Mouse (Mus musculus) erythroblast, embryonic 14.5 days (primary cell): ENCODE measurements around the gene Acsl5. TPM values are rescaled to one million over a fixed set of nuclear protein-coding genes. Genes with fewer than 3 reads are reported as not detected.

ENCODE experiments used
- H3K27me3 ChIP-seq: 2 replicates; pipeline ENCODE4 v1.6.1; 2012; ENCODE audit warnings: inconsistent platforms; ENCODE audit not compliant: control insufficient read depth
- H3K36me3 ChIP-seq: 2 replicates; pipeline ENCODE4 v1.6.1; 2012; ENCODE audit warnings: mild to moderate bottlenecking, inconsistent platforms; ENCODE audit not compliant: control insufficient read depth
- H3K4me1 ChIP-seq: 2 replicates; pipeline ENCODE4 v1.6.1; 2012; ENCODE audit warnings: inconsistent platforms; ENCODE audit not compliant: control insufficient read depth
- H3K4me3 ChIP-seq: replicated peaks from 2 replicates; pipeline ENCODE3; 2012; ENCODE audit warnings: moderate library complexity, mild to moderate bottlenecking, inconsistent platforms
- H3K9me3 ChIP-seq: 2 replicates; pipeline ENCODE4 v1.6.1; 2012; ENCODE audit warnings: low read length, inconsistent platforms, mixed read lengths; ENCODE audit not compliant: control insufficient read depth
- GATA1 ChIP-seq: IDR thresholded peaks from 2 replicates; pipeline ENCODE4 v1.6.1; 2012; ENCODE audit warnings: low read length, inconsistent platforms, mixed read lengths
- TAL1 ChIP-seq: IDR thresholded peaks from 3 replicates; pipeline ENCODE4 v1.6.1; 2012; ENCODE audit warnings: low read length, inconsistent platforms, mixed read lengths
- polyA plus RNA-seq: library from polyadenylated mRNA; stranded (reverse); fragments of >175 nt; gene quantifications from 2 replicates; pipeline ENCODE4 v1.2.3, GENCODE M21; 2012

The Acsl5 gene
- polyA plus RNA-seq, 1 experiment: 1.3 TPM

DNA sequence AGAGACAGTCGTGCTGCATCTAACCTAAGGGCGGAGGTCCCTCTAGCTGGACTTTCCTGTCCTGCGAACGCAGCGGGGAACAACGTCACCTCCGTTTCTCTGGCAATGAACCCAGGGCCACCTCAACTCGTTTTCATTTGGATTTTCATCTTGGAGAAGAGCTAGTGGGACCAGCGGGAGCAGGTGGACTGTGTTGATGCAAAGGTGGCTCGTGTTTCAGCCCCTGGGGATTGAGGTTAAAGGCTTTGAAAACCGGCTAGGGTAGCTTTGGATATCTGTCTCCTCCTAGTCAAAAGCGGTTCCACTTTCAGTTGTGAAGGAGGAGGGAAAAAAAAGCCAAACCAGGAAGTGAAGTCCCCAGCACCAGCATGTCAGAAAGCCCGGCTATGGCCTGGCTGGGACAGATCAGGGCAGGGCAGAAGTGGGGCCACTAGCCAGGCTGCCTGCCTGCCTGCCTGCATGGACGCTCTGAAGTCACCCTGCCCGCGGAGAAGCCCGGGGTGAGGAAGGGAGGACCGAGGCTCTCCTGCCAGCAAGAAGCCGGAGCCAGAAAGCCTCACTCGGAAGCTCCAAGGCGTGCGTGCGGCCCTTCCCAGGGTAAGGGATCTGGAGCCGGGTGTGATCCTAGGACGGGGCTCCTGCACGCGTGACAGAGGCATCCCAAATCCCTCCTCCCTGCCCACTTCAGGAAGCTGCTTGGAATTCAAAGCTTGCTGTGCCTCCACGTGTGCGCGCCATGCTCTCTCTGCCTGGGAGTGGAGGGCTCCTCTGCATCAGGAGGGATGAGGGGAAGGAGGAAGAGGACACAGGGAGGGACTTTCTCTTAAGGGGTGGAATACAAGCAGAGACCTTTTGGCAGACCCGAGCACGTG lies 2.1 kb downstream of the Acsl5 start:
- Histone ChIP-seq H3K36me3 (peaks cover 24% of the 10 kb centered on the region), H3K9me3 (no peaks in the 10 kb centered on the region), H3K4me3 (peak overlapping the region; percentile 68), H3K27me3 (no peaks in the 10 kb centered on the region), H3K4me1 (peaks cover 83% of the 10 kb centered on the region)
- no peak for TF ChIP-seq GATA1
- no peak for TF ChIP-seq TAL1

- H3K27me3 ChIP-seq: no peaks in the 10 kb centered on the region
- peaks cover 32% of the 10 kb centered on the region for H3K36me3 ChIP-seq
- peak overlapping the region; percentile 68 for H3K4me3 ChIP-seq
- no peaks in the 10 kb centered on the region for H3K9me3 ChIP-seq
- peaks cover 84% of the 10 kb centered on the region for H3K4me1 ChIP-seq
- TF ChIP-seq TAL1: no peak
- no peak for TF ChIP-seq GATA1
Measured at GRCm38 (mm10) chr19:55254513-55255016, 2.8 kb downstream of the Acsl5 start.

GRCm38 (mm10) chr19:55256156-55256555 lies 4.4 kb downstream of the Acsl5 start:
- peaks cover 87% of the 10 kb centered on the region for H3K4me1 ChIP-seq
- H3K4me3 ChIP-seq: no peak overlapping the region
- H3K36me3 ChIP-seq: peaks cover 36% of the 10 kb centered on the region
- no peaks in the 10 kb centered on the region for H3K27me3 ChIP-seq
- no peak for TF ChIP-seq TAL1
- no peak for TF ChIP-seq GATA1
- no peaks in the 10 kb centered on the region for H3K9me3 ChIP-seq

- Histone ChIP-seq H3K9me3 (no peaks in the 10 kb centered on the region), H3K27me3 (no peaks in the 10 kb centered on the region), H3K36me3 (peaks cover 49% of the 10 kb centered on the region), H3K4me1 (peaks cover 85% of the 10 kb centered on the region), H3K4me3 (no peak overlapping the region)
- no peak for TF ChIP-seq GATA1
- TF ChIP-seq TAL1: no peak
Measured at GRCm38 (mm10) chr19:55257656-55258375, 6.1 kb downstream of the Acsl5 start.

DNA sequence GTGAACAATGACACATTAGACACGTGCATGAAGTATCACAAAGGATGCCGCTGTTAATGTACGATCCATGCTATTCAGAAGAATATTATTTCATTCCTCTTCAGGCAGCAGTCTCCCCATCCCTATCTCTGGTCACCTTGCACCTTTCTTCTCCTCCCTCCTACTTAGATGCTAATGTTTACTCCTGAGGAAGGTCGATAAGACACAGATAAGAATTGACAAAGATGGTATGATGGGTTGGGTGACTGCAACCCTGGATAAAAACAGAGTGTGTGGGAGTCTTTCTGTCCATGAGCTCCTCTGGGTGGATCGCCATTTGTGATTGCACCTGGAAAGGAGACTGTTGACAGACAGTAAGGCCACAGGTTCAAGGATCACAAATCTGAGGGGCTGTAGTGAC lies 6.8 kb downstream of the Acsl5 start:
- TF ChIP-seq TAL1: no peak
- TF ChIP-seq GATA1: no peak
- Histone ChIP-seq H3K4me1 (peaks cover 78% of the 10 kb centered on the region), H3K36me3 (peaks cover 49% of the 10 kb centered on the region), H3K9me3 (no peaks in the 10 kb centered on the region), H3K27me3 (no peaks in the 10 kb centered on the region), H3K4me3 (no peak overlapping the region)

DNA sequence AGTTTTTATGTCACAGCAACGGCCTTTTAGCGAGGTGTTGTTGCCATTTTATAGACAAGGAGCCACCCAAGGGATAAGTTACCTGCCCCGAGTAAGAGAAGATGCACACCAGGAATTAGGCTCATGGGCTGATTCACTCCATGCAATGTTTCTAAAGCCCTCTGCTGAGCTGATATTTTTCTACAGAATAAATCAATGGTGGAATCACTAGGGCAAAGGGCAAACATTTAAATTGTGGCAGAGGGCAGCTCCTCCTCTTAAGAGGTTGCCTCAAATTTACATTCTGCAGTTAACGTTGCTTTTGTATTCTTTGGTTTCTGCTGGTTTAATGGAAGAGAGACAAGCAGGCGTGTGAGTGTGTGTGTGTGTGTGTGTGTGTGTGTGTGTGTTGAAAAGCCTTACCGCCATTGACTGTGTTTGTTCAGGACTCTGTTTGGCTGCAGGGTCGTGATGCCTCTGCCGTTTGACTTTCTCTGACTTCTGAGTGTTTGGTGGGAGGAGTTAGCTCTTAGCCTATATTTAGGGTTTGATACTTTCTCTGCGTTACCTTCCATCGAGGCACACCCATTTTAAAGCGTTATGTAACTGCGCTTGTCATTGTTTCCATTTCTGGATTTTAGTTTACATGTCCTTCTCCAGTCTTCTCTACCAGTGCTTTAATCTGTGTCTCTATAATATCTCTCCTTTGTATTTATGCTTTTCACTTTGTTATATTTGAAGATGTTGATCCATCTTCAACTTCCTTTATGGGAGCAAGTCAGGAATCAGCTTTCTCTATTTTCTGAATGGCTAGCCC lies 8.8 kb downstream of the Acsl5 start:
- TF ChIP-seq TAL1 (no peak), GATA1 (no peak)
- H3K4me3 ChIP-seq: no peak overlapping the region
- H3K4me1 ChIP-seq: peaks cover 72% of the 10 kb centered on the region
- no peaks in the 10 kb centered on the region for H3K9me3 ChIP-seq
- H3K27me3 ChIP-seq: no peaks in the 10 kb centered on the region
- H3K36me3 ChIP-seq: peaks cover 63% of the 10 kb centered on the region

- Histone ChIP-seq H3K36me3 (peaks cover 62% of the 10 kb centered on the region), H3K4me3 (no peak overlapping the region), H3K9me3 (no peaks in the 10 kb centered on the region), H3K27me3 (no peaks in the 10 kb centered on the region), H3K4me1 (peaks cover 59% of the 10 kb centered on the region)
- TF ChIP-seq GATA1: no peak
Measured at GRCm38 (mm10) chr19:55265269-55265668, 13.5 kb downstream of the Acsl5 start.

- peaks cover 70% of the 10 kb centered on the region for H3K36me3 ChIP-seq
- TF ChIP-seq TAL1 (no peak), GATA1 (no peak)
- peaks cover 62% of the 10 kb centered on the region for H3K4me1 ChIP-seq
- no peak overlapping the region for H3K4me3 ChIP-seq
- H3K9me3 ChIP-seq: no peaks in the 10 kb centered on the region
- H3K27me3 ChIP-seq: no peaks in the 10 kb centered on the region
Measured at GRCm38 (mm10) chr19:55266786-55267185, 15.0 kb downstream of the Acsl5 start.
